Mouse (Mus musculus) gastrocnemius, adult 2 months (tissue): ENCODE results near the gene Sfmbt1. TPM values are rescaled to one million over a fixed set of nuclear protein-coding genes. Genes with fewer than 3 reads are reported as not detected.

Experiments used
- DNase-seq: peaks from one replicate; pipeline ENCODE4 v3.0.0; 2022
- H3K27ac ChIP-seq: fragments of 200-600 bp; 2 replicates; pipeline ENCODE4 v1.8.1; 2022; ENCODE audit warnings: mild to moderate bottlenecking
- H3K4me3 ChIP-seq: fragments of 200-600 bp; 2 replicates; pipeline ENCODE4 v1.8.1; 2022; ENCODE audit warnings: mild to moderate bottlenecking, moderate library complexity
- CTCF ChIP-seq: fragments of 200-600 bp; IDR thresholded peaks from 2 replicates; pipeline ENCODE4 v1.8.1; 2022; ENCODE audit warnings: antibody characterized with exemption, mild to moderate bottlenecking, moderate library complexity
- intact Hi-C: fragments of 180-260 bp; cut with DNase I; formaldehyde crosslinking; loops from one replicate; pipeline ENCODE4 v1.15.1; 2025
- total RNA-seq, 2 experiments: library from RNA; stranded (reverse); gene quantifications; 2 replicates each; pipeline ENCODE4 v1.2.3; 2021

Sfmbt1 gene
- total RNA-seq, 2 experiments from 2014 or later, result 11.0 to 11.4 TPM

DNA sequence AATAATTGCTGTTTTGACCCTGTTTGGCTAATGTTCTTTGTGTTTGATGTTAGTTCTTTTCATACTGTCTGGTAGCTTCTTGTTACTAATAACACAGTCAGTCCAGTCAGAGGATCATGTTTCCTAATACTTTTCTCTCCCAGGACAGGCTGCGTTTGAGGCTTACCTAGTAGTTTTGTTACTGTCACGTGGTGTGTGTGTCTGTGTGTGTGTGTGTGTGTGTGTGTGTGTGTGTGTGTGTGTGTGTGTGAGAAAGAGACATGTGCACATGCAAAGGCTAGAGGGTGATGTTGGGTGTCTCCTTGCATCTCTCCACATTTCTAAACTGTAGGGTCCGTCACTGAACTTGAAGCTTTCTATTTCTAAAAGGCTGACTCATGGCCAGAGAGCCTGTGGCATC is 78.2 kb downstream of the Sfmbt1 start:
- intact Hi-C loops, result no loop called here
- no peak for TF ChIP-seq CTCF

DNA sequence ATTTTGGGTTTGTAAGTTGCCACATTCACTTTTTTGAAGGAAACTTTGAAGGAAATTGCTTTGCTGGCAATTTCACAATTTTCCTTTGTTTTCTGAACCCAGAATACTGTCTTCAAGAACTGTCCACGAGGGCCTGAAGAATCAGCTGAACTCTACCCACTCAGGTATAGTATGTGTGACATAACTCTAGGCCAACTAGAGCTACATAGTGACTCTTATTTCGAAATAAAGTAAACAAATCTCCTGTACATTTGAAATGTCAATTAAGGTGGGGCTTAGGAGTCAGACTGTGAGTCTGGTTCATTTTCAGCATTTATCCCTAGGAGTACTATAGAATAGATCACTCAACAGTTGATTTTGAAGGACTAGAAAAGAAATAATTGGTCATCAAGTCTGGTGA is 87.1 kb downstream of the Sfmbt1 start:
- intact Hi-C loops, result no loop called here
- Histone ChIP-seq H3K27ac (no peak overlapping the region), H3K4me3 (no peak overlapping the region)
- TF ChIP-seq CTCF, result no peak
- DNase-seq, result no peak

More for the DNA sequence above, 78.2 kb downstream of the Sfmbt1 start:
- Histone ChIP-seq H3K27ac (no peak overlapping the region), H3K4me3 (no peak overlapping the region)
- no peak for DNase-seq

DNA sequence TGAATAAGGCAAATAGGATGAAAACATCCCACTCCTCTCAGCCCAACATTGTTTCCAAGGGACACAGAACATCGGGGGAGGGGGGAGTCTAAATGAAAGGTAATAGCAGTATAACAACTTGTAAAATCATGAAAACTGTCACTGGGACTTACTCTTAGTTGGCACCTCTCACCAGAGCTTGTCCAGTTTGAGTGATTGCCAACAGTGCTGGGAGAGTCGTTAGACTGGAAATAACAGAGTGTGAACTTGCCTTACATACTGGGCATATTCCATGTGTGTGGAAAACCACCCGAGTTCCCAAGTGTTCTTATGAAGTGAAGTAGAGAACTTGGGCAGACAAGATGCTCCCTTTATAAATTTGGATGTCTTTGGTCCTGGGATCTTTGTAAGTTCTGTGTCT is 106.5 kb downstream of the Sfmbt1 start:
- no peak for TF ChIP-seq CTCF
- intact Hi-C loops, result loop anchor here (10.0 kb wide), 1 partner anchor 106 kb away; the partner anchor contains the start of gene Sfmbt1
- DNase-seq, result no peak
- H3K4me3 ChIP-seq, result no peak overlapping the region
- H3K27ac ChIP-seq, result no peak overlapping the region

DNA sequence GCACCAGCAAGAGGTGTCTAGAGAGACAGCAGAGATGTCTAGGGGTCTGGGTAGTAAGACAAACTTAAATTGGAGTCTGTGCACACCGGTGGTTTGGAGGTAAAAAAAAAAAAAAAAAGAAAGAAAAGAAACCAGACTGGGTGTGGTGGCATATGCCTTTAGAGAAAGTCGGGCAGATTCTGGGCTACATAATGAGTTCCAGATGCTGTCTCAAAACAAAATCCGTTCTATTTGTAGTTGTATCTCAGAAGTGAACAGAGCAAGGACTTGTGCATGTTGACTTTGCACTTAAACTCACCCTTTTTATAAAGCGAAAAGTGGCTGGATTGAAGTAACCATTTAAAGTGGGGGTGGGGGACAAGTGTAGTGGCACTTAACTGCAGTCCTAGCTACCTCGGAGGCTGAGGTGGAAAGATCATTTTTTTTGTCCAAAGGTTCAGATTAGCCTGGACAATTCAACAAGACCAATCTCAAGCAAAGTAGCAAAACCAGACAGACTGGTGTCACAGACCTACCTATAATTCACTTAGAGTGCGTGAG is 109.9 kb downstream of the Sfmbt1 start:
- no peak for TF ChIP-seq CTCF
- Histone ChIP-seq H3K4me3 (no peak overlapping the region), H3K27ac (peak overlapping the region; percentile 90; the same call in 1 of the 2 replicates)
- no peak for DNase-seq
- intact Hi-C loops, result loop anchor here (10.0 kb wide), 1 partner anchor 110 kb away; the partner anchor contains the start of gene Sfmbt1

DNA sequence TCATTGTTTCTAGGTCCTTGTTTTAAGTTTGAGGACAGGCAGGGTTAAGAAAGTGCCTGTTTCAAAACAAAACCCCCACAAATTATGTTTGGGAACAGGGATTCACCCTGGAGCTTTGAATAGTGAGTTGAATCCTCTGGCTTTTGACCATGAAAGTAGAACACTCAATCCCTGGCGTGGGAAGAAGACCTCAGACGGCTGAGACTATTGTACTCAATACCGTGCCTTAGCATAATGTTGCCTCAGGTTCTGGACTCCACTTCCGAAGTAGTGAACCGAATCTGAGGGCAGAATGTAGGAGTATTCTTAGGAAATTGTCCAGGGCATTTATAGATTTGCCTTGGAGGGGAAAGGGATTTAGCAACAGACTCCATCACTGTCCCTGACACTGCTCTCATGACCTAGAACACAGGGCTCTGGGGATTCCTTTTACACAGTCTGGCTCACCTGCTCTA is 110.4 kb downstream of the Sfmbt1 start:
- peak overlapping the region; percentile 90; the same call in 1 of the 2 replicates for H3K27ac ChIP-seq
- peak overlapping the region; percentile 75 for H3K4me3 ChIP-seq
- DNase-seq, result no peak
- no peak for TF ChIP-seq CTCF
- intact Hi-C loops, result loop anchor here (5.0 to 10.0 kb wide), 2 partner anchors 42 to 110 kb away; partner anchors contain the start of gene Sfmbt1

DNA sequence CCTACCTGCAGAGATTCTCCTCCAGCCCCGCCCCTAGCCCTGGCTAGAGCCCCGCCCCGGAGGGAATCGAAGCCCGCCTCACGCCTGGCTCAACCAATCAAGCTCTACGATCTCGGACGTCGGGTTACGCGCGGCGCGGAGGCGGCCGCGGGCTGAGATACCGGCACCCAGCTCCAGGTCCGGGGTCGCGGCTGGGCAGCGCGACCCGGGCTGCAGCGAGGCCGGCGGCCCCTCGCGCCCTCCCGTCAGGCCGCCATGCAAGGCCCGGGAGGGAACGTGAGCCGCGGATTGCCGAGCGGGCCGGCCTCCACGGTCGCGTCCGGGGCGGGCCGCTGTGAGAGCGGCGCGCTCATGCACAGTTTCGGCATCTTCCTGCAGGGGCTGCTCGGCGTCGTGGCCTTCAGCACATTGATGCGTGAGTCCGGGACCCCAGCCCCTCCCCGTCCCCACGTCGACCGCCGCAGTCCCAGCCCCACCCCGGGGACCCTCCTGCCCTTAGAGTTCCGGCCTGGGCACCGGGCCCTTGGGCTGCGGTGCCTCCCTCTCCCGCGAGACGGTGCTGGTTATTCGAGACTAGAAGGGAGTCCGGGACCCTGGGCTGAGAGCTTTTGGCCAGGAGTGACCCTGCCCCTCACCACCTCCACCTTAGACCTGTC is 111.0 kb downstream of the Sfmbt1 start, which contains the start of gene Tmem110:
TSS of gene Tmem110 (plus strand) at position 115 of the 656 bp plus-strand sequence.
- Histone ChIP-seq H3K4me3 (peak within 1 kb of the TSS; percentile 75), H3K27ac (peak within 1 kb of the TSS; percentile 90)
- intact Hi-C loops, result loop anchor here (5.0 to 10.0 kb wide), 2 partner anchors 42 to 111 kb away; partner anchors contain the start of gene Sfmbt1
- TF ChIP-seq CTCF, result peak; percentile 51
- peak; percentile 90 for DNase-seq

DNA sequence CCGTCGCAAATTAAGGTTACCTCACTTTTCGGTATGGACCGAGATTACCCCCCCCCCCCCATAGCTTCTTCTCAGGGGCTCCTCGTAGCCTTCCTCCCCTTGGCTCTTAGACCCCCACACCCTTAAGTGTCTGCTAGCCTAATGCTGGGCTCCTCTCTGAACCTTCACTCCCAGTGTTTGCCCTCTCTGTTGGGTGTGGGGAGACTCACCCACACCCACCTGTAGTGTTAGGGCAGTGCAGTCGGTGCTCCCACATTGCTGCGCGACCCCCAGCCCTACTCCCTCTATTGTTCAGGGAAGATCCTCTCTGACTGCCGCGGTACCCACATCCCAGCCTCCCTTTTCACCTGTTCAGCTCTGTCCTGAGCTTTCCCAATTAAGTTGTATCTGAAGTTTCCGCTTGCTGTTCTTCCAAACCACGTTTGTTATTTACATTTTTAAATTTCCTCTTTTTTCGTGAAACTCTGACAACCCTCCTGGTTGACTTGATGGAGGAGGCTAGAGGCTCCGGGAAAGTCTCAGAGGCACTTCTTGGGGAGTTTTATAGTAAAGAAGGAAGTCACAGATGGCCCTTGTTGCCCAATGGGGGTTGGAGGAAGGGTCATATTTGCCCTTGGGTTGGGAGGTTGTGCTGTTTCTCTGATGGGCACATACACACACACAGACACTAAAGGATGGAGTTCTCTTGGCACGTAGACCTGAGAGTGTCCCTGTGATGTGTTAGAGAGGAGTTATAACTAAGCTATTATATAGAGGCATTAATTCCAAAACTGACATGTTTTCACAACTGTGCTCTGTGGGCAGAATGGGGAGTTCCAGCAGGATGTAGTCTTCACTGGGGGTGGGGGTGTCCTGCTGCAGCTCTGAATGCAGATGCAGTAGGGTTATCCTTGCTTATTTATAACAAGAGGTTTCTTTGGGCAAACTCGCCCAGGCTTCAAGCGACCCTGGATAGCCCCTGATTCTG is 111.8 kb downstream of the Sfmbt1 start:
- H3K27ac ChIP-seq, result peak overlapping the region; percentile 90
- no peak for TF ChIP-seq CTCF
- H3K4me3 ChIP-seq, result peak overlapping the region; percentile 75
- DNase-seq, result no peak
- intact Hi-C loops, result loop anchor here (5.0 to 10.0 kb wide), 2 partner anchors 41 to 112 kb away; partner anchors contain the start of gene Sfmbt1

DNA sequence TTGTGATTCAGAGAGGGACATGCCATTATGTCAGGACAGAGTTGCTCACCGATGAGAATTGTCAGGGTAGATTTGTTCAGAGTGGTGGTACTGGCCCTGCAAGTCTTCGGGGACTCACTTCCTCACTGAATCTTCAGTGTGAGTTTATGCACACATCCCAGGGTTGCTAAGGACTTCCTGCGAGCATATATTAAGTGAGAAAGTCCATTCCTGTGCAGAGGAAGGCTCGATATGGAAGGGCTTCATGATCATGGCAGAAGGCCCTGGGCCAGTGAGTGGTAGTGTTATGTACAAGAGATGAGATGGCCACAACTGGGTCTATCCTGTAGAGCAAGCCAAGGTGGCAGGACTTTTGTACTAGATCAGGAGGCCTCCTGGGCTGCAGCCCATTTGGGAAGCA is 112.8 kb downstream of the Sfmbt1 start:
- Histone ChIP-seq H3K27ac (peak overlapping the region; percentile 84), H3K4me3 (no peak overlapping the region)
- intact Hi-C loops, result loop anchor here (5.0 to 10.0 kb wide), 2 partner anchors 40 to 113 kb away; partner anchors contain the start of gene Sfmbt1
- DNase-seq, result no peak
- no peak for TF ChIP-seq CTCF

DNA sequence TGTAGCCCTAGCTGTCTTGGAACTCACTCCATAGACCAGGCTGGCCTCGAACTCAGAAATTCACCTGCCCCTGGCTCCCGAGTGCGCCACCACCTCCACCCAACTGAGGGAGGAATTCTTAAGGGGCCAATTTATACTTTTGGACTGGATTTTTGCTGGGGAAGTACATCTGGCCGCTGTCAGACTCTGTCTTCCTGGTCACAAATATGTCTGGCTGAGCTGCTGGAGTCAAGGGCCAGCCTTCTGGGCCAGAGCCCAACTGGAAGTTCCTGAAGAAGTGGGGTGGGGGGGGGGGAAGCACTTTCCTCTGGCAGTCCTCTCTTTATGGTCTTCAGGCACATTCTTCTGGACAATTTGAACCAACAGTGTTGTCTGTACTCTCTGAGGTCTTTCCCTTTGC is 113.4 kb downstream of the Sfmbt1 start:
- intact Hi-C loops, result loop anchor here (2.0 to 10.0 kb wide), 3 partner anchors 27 to 113 kb away; partner anchors contain the start of gene Sfmbt1
- no peak overlapping the region for H3K4me3 ChIP-seq
- H3K27ac ChIP-seq, result peak overlapping the region; percentile 84
- TF ChIP-seq CTCF, result no peak
- DNase-seq, result peak; percentile 66

DNA sequence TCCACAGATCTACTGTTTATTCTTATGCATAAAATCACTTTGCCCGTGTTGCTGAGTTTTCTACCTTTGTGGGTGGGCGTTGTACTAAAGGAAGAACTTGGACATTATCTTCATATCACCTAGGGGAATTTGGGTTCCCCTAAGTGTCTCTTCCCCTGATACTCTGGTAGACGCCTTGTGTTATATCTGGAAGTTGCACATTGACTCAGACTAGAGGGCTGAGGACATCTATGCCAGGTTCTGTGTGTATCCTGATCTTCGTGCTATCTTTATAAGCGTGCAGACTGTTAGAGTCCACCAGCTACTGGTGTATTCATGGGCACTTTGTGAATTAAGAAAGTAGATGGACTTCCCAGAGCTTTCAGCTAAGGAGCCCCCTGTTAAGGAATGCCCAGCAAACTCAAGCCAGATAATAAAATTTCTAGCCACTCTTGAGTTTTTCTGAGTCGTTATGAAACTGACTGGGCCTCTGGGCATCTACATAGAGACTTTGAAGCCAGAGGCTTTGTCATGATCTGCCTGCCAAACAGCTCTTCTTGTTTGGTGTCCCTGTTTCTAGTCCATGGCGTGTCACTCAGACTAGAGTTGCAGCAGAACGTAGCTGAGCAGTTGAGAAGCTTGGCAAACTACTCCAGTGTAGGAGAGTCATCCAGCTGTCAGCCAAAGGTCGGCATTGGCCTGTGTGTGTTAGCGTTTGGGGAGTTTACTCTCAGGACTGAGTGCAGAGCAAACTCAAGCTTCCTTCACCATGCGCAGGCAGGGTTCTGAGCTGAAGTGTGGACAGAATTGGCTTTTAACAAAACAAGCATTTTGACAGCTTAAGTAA is 114.2 kb downstream of the Sfmbt1 start:
- no peak for TF ChIP-seq CTCF
- intact Hi-C loops, result loop anchor here (2.0 to 10.0 kb wide), 3 partner anchors 26 to 114 kb away; partner anchors contain the start of gene Sfmbt1
- Histone ChIP-seq H3K27ac (peak overlapping the region; percentile 84), H3K4me3 (peak overlapping the region; percentile 8; the same call in 1 of the 2 replicates)
- peak; percentile 82 for DNase-seq

DNA sequence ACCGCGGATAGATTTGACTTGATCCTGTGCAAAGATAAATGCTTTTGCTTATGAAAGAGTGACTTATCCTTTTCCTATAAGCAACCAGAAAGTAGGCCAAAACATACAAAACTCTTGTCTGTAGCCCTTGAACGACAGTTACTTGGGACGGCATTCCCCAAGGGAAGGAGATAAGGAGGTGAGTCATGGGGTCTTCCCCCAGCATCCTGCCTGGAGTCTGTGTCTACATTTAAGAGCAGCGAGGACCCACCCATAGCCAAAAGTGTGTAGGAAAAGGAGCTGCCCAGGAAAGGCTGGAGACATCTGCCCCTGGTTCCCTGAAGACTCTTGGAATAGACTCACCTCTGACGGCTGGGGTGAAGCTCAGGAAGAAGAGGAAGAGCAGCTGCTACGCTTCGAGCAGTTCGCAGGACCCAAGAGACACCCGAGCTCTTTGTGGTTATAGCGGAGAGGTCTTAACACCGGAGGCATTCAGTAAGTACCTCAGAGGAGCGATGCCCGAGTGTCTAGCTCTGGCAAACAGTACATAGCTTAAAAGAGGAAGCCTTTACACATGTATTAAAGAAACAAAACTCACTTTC is 122.9 kb downstream of the Sfmbt1 start:
- DNase-seq, result no peak
- no peak overlapping the region for H3K4me3 ChIP-seq
- TF ChIP-seq CTCF, result no peak
- intact Hi-C loops, result no loop called here
- H3K27ac ChIP-seq, result no peak overlapping the region
